Mouse (Mus musculus) neural tube, embryonic 14.5 days (tissue): ENCODE measurements at regions not wholly inside any gene's neighbourhood (a gene's known extent, or its start where the extent isn't known, plus 50 kb on each side); places are given as distances from the start of the nearest gene placed in this dataset. TPM values are rescaled to one million over a fixed set of nuclear protein-coding genes. Genes with fewer than 3 reads are reported as not detected.

ENCODE experiments used
- ATAC-seq: fragments of 200-750 bp; cut with Nextera tagmentation; 2 replicates; pipeline ENCODE4 v1.8.0; 2017; ENCODE audit warnings: low read depth, mild to moderate bottlenecking, moderate TSS enrichment, moderate library complexity
- H3K27ac ChIP-seq: fragments of 300-500 bp; sonication (generic); 2 replicates; pipeline ENCODE4 v1.5.1; 2014; ENCODE audit warnings: low read depth, mild to moderate bottlenecking, control low read depth, low read length, moderate library complexity, mixed read lengths
- H3K27me3 ChIP-seq: fragments of 300-500 bp; sonication (generic); 2 replicates; pipeline ENCODE4 v1.6.1; 2014; ENCODE audit warnings: low read length; ENCODE audit not compliant: control insufficient read depth, insufficient read depth
- H3K36me3 ChIP-seq: fragments of 300-500 bp; sonication (generic); 2 replicates; pipeline ENCODE4 v1.6.1; 2014; ENCODE audit warnings: low read length, mixed read lengths; ENCODE audit not compliant: control insufficient read depth, insufficient read depth
- H3K4me1 ChIP-seq: fragments of 300-500 bp; sonication (generic); 2 replicates; pipeline ENCODE4 v1.6.1; 2014; ENCODE audit warnings: low read length; ENCODE audit not compliant: control insufficient read depth, insufficient read depth
- H3K4me2 ChIP-seq: fragments of 300-500 bp; sonication (generic); 2 replicates; pipeline ENCODE4 v1.6.1; 2014; ENCODE audit warnings: mild to moderate bottlenecking, low read depth, low read length, control low read depth
- H3K4me3 ChIP-seq: fragments of 300-500 bp; sonication (generic); 2 replicates; pipeline ENCODE4 v1.5.1; 2014; ENCODE audit warnings: low read depth, low read length, control low read depth, mixed read lengths
- H3K9ac ChIP-seq: fragments of 300-500 bp; sonication (generic); replicated peaks from 2 replicates; pipeline ENCODE4 v1.6.1; 2014; ENCODE audit warnings: low read depth, mild to moderate bottlenecking, control low read depth, low read length, mixed read lengths
- H3K9me3 ChIP-seq: fragments of 300-500 bp; sonication (generic); 2 replicates; pipeline ENCODE4 v1.6.1; 2016; ENCODE audit warnings: low read length; ENCODE audit not compliant: control insufficient read depth
- WGBS: fragments of 180-500 bp; shearing (Covaris S2); extraction: QIAGEN DNeasy Blood & Tissue Kit; methylation state at CpG from one replicate; pipeline ENCODE4 v1.1.7; 2014; 5-methylcytosine and 5-hydroxymethylcytosine counted together
- microRNA-seq: library from miRNA; unstranded; fragments of <30 nt; microRNA quantifications from one replicate; pipeline ENCODE4, GENCODE M21; 2016

- Histone ChIP-seq H3K4me2 (no peak overlapping the region), H3K27me3 (no peaks in the 10 kb centered on the region), H3K9me3 (no peaks in the 10 kb centered on the region), H3K4me1 (no peaks in the 10 kb centered on the region), H3K27ac (no peak overlapping the region), H3K36me3 (no peaks in the 10 kb centered on the region), H3K4me3 (no peak overlapping the region), H3K9ac (no peak overlapping the region)
- ATAC-seq: no peak
- 78% methylated on average over 3 of the region's 3 CpGs for WGBS
Observed at GRCm38 (mm10) chr4:30675911-30676310, 1288.0 kb upstream of the Map3k7 start.

GRCm38 (mm10) chr4:30677056-30677455 lies 1286.8 kb upstream of the Map3k7 start:
- no peak overlapping the region for H3K9ac ChIP-seq
- H3K9me3 ChIP-seq: no peaks in the 10 kb centered on the region
- no peaks in the 10 kb centered on the region for H3K27me3 ChIP-seq
- no peak for ATAC-seq
- no peaks in the 10 kb centered on the region for H3K36me3 ChIP-seq
- no peaks in the 10 kb centered on the region for H3K4me1 ChIP-seq
- no peak overlapping the region for H3K4me2 ChIP-seq
- H3K27ac ChIP-seq: no peak overlapping the region
- WGBS: 62% methylated on average over 2 of the region's 2 CpGs
- no peak overlapping the region for H3K4me3 ChIP-seq

GRCm38 (mm10) chr4:30682394-30682793 lies 1281.5 kb upstream of the Map3k7 start:
- Histone ChIP-seq H3K4me3 (no peak overlapping the region), H3K4me2 (no peak overlapping the region), H3K27ac (no peak overlapping the region), H3K36me3 (no peaks in the 10 kb centered on the region), H3K9me3 (no peaks in the 10 kb centered on the region), H3K27me3 (no peaks in the 10 kb centered on the region), H3K9ac (no peak overlapping the region), H3K4me1 (no peaks in the 10 kb centered on the region)
- no peak for ATAC-seq
- WGBS: 87% methylated on average over 6 of the region's 6 CpGs

GRCm38 (mm10) chr4:30713378-30714001 lies 1250.4 kb upstream of the Map3k7 start:
- no peak overlapping the region for H3K27ac ChIP-seq
- 50% methylated on average over 3 of the region's 3 CpGs for WGBS
- no peak overlapping the region for H3K4me2 ChIP-seq
- H3K4me1 ChIP-seq: no peaks in the 10 kb centered on the region
- H3K9ac ChIP-seq: no peak overlapping the region
- H3K9me3 ChIP-seq: no peaks in the 10 kb centered on the region
- H3K4me3 ChIP-seq: no peak overlapping the region
- peak; percentile 80 for ATAC-seq
- H3K36me3 ChIP-seq: no peaks in the 10 kb centered on the region
- H3K27me3 ChIP-seq: no peaks in the 10 kb centered on the region

Small RNA genes in the stretch of these regions (microRNA-seq; reads per million reads assigned to microRNA genes)
- not detected for gene Gm22831
